Mouse (Mus musculus) naive thymus-derived CD4-positive, alpha-beta T cell, adult 2 months (primary cell): ENCODE results near the gene Glrx5.

Experiments
- DNase-seq: peaks from one replicate; pipeline ENCODE4 v3.0.0-alpha.2; 2011; ENCODE audit warnings: low read depth

Gene Glrx5

GRCm38 (mm10) chr12:105004956-105005714, 27.4 kb upstream of the Glrx5 start:
- DNase-seq = peak; percentile 49

DNA sequence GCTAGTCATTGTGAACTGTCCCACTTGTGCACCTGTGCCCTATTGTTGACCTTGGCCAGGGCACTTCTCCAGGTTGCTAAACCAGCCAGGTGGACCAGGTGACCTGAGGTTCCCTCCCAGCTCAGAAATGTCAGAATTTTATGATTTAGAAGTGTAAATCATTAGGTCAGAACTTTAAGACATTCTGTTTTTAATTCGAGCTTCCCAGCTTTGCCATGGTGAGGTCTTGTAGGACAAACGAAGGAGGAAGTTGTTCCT, 26.8 kb upstream of the Glrx5 start:
- no peak for DNase-seq

DNA sequence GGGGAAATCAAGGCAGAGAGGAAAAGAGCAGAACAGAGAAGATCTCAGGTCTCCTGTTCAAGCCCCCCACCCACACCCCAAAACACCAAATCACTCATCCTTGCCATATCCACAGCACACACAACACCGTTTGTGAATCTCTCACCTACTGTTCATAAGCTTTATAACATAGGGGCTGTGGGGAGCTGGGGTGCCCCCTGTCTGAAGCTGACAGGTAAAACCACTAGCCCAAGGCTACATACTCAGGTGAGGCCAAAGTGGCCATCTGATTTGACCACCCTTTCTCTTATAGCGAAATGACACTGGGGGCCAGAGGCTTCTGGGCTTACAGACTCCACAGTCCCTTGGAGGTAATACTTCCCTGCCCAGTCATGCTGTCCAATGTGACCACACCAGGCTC, 24.3 kb upstream of the Glrx5 start:
- DNase-seq = no peak

GRCm38 (mm10) chr12:105008752-105009178, 23.7 kb upstream of the Glrx5 start:
- DNase-seq = peak; percentile 86

DNA sequence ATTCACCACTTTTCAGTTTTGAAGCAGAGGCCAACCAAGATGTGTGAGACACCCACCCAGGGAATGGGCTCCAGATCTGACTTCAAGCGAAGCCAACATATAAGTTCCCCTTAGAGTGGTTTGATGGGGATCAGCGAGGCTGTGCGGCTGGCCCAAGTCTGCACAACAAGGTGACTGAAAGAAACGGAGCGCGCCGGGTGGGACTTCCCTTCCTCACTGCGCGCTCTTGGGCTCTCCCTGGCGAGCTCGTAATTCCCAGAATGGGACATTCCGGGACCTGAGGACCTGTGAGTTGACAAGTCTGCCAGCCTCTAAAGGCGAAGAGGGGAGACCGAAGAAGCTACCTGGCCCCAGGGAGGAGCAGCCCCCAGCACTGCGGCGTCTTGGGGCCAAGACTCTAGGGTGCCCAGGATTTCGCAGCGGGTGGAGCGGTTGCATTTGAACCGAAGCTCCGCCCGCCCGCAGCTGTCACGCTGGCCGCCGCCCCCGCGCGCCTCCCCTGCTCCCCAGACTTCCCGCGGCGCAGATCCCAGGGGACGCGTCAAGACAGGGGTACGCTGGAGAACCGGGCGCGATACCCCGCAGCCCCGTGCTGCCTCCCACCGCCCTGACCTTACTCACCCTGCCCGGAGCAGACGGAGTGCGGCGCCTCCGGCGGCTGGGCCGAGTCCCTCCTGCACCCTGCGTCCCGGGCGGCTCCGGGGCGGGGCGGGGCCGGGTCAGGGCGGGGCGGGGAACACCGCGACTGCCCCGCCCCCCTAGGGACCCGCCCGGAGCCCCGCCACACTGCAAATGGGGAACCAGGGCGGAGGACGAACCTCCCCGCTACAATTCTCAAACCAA, 22.9 kb upstream of the Glrx5 start, which contains the start of gene Syne3:
Gene Syne3 (minus strand): TSS at position 440 of the 843 bp plus-strand sequence.
- peak; percentile 78 for DNase-seq

DNA sequence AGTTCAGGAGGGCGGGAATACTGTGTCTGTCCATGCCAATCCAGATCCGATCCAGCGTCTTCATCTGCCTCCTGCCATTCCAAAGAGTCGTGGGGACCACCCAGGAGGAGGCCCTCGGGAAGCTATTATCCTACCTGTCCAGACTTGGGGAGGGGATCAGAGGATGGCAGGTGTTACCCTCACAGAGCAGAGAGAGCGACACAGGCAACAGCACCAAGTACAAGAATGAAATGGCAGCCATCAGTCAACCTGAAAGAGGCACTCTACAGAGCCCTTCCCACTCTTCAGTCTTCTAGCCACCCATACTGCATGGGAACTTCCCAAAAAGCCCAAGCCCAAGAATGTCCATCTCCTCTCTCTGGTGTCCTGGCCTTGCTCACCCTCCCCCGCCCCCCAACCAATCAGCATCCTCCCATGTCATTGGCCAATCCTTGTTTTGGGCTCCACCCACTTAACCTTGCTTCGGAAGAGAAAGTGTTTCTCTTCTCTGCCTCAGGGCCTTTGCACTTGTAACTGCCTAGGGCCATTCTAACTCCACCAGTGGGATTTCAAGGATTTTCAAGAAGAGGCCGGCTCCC, 22.2 kb upstream of the Glrx5 start:
- no peak for DNase-seq

GRCm38 (mm10) chr12:105011589-105011988, 20.9 kb upstream of the Glrx5 start:
- peak; percentile 17 for DNase-seq

- DNase-seq = peak; percentile 19
These were observed 20.2 kb upstream of the Glrx5 start for GRCm38 (mm10) chr12:105012314-105012713.

DNA sequence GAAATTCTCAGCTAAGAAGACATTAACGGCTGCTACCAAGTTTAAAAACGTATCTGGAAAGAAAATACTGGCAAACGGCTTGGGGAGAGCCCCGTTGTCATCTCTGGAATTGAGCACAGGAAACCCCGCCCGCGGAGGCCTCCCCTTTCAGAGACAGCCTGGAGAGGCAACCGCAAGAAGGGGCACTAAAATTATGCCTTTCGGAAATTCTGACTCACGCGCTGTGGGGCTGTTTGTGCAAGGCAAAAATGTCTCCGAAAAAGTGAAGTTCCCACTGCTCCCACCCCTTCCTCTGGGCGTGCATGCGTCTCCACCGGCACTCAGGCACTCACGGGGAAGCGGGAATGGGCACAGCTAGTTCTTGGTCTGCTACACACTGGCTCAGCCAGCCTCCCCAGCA, 19.4 kb upstream of the Glrx5 start:
- DNase-seq = peak; percentile 90

- no peak for DNase-seq
These were observed 16.3 kb upstream of the Glrx5 start for GRCm38 (mm10) chr12:105016199-105016598.

DNA sequence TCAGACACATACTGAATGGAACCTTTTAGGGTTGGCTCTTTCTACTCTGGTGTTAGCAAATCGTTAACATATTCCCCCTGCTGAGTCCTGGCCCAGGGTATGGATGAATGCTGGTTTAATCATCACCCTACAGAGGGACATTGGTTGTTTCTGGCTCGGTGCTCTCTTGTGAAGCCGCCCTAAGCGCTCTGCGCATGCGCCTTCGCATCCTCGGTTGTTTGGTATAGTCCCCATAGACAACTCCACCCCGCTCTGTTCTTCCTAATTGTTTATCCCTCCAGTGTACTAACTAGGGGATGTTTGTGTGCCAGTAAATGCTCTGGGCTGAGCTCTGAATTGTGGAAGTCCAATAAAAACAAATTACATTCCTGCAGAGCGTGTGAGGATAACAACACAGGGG, 15.8 kb upstream of the Glrx5 start:
- DNase-seq = no peak

DNA sequence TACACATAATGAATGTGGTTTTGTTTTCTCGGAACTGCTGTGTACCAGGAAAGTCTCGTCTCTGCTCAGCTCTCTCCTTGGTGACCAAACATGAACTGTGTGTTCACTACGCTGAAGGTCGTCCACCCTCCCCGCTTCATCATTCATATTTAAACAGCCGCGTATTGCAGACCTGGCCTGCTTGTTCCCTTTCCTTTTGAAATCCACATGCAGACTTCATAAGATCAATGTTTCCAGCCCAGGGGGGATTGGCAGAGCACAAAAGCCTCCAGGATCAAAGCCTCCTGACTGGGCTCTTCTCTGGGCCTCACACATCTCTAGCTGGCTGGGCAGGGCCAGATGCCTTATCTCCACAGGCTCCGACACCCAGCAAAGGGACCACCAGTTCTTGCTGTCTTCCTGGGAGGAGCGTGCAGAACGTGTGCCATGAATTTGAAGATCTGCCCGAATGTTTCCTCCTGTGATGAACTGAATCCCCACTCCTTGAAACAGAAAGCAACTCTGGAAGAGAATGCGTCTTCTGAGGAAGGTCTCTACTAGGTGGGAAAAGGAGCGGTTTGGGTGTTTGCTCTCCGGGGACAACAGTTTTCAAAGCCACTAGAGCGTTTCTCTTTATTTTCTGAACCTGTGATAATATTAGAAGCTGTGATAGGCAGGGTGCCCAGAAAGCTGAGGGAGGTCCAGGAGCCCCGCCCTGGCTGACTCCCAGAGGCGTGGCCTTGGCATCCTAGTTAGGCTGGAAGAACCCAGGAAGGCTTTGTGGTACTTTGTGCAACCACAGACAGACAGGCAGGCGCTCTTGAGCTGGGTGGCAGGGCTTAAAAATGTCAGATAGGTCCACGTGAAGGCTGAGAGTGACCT, 12.9 kb upstream of the Glrx5 start:
- DNase-seq = peak; percentile 16

GRCm38 (mm10) chr12:105021441-105022069, 10.9 kb upstream of the Glrx5 start:
- peak; percentile 59 for DNase-seq

DNA sequence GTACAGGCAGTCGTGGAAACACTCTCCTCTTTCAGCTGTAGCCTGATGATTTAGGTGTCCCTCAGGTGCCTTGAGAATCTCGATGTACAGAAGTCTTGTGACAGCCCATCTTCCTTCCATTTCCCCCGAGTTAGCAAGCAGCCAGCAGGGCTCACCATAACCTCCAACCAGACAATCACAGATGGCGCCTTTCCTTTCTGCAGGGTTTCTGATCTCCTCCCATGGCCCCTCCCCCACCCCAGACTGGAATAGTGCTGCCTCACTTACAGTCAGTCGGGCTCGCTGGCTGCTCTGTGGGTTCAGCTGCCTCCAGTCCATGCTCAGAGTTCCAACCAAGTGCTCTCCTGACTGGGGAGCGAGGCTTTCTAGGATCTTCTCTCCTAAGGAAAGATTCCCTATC, 10.3 kb upstream of the Glrx5 start:
- peak; percentile 59 for DNase-seq

DNA sequence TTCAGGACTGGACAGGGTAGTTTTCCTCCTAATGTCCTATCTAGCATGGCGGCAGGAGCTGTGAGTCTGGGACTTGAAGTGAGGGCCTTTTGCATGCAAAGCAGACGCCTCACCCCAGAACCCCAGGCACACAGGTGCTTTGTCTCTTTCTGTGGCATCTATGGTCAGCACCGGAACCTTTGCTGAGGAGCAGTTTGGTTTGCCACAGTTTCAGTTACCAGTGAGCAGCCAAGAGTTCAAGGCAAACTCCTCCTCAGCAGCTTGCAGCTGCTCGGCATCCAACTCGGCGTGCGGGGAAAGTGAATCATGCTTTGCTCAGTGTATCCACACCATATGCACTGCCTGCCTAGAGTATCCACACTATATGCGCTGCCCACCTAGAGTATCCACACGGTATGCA, 9.7 kb upstream of the Glrx5 start:
- peak; percentile 15 for DNase-seq

DNA sequence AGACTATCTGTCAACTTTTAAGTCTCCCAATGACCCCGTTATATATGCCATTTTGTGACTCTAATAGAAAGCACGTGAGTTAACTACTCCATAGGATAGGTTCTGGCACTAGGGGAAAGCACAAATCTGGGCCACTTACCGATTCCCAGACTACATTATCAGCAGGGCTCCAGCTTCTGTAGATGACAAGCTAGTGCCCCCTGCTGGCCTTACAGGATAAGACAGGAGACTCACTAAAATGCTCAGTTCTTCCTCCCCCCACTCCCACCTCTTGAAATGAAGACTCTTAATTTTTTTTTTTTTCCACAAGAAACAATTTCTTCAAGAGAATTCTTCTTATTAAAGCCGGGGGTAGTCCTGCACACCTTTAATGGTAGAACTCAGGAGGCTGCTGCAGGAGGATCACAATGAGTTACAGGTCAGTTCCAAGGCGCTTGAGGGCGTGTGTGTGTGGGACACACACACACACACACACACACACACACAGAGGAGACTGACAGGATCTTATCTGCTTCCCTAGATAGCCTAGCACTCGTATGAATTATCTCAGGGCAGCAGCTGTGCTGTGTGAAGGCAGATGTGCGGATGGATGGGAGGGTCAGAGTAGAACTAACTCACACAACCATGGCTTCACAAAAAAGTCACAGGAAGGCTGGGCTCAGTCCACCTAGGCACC, 7.1 kb upstream of the Glrx5 start:
- peak; percentile 89 for DNase-seq

GRCm38 (mm10) chr12:105025947-105026586, 6.4 kb upstream of the Glrx5 start:
- DNase-seq = peak; percentile 12

DNA sequence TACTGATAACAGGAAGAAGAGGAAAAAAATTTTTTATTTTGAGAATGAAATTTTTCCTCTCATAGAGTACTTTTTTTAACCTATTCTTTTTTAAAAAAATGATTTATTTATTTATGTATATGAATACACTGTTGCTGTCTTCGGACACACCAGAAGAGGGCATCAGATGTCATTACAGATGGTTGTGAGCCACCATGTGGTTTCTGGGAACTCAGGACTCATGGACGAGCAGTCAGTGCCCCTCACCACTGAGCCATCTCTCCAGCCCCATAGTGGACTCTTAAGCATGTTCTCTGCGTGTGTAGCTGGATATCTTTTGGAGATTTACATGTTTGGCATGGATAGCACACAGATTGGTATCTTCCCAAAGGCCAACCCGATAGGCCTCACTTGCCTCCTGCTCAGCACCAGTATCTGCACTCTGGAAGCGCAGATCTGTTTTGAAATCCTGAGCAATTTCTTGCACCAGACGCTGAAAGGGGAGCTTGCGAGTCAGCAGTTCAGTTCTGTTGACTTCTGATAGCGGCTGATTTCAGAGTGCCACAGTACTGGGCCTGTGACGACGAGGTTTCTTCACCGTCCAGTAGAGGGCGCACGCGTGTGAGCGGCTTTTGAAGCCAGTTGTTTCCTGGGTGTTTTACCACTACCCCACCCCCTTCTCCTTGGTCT, 5.0 kb upstream of the Glrx5 start:
- DNase-seq = peak; percentile 96

- DNase-seq = no peak
These were observed 2.6 kb upstream of the Glrx5 start for GRCm38 (mm10) chr12:105029890-105030289.
